Mouse (Mus musculus): Measurements from ENCODE around the gene Zfp341.

Zfp341 gene

GRCm38 (mm10) chr2:154678995-154679394 lies 65.9 kb downstream of the Zfp341 start:
- no peak for DNase-seq

GRCm38 (mm10) chr2:154680337-154680736 lies 67.2 kb downstream of the Zfp341 start:
- DNase-seq = no peak

- no peak for DNase-seq
Measured at GRCm38 (mm10) chr2:154680941-154681340, 67.8 kb downstream of the Zfp341 start.

- no peak for DNase-seq
Measured at GRCm38 (mm10) chr2:154682712-154683111, 69.6 kb downstream of the Zfp341 start.

- DNase-seq = no peak
Measured at GRCm38 (mm10) chr2:154684901-154685470, 71.9 kb downstream of the Zfp341 start.

GRCm38 (mm10) chr2:154685772-154686171 lies 72.7 kb downstream of the Zfp341 start:
- DNase-seq = no peak

GRCm38 (mm10) chr2:154686819-154687218 lies 73.7 kb downstream of the Zfp341 start:
- no peak for DNase-seq

GRCm38 (mm10) chr2:154689391-154689790 lies 76.3 kb downstream of the Zfp341 start:
- DNase-seq = no peak

GRCm38 (mm10) chr2:154690959-154691358 lies 77.9 kb downstream of the Zfp341 start:
- no peak for DNase-seq

GRCm38 (mm10) chr2:154693186-154693940 lies 80.3 kb downstream of the Zfp341 start:
- no peak for DNase-seq

GRCm38 (mm10) chr2:154693941-154694256 lies 80.8 kb downstream of the Zfp341 start:
- DNase-seq = no peak

GRCm38 (mm10) chr2:154695690-154696089 lies 82.6 kb downstream of the Zfp341 start:
- DNase-seq = no peak

Data from kidney, adult 18-20 months (tissue).